Mouse (Mus musculus) small intestine, adult 2 months (tissue): ENCODE results near the gene Bmf.

ENCODE experiments used
- CTCF ChIP-seq: fragments of 200-500 bp; IDR thresholded peaks from 2 replicates; pipeline ENCODE4 v1.5.1; 2012; ENCODE audit warnings: low read depth, mild to moderate bottlenecking, control low read depth, inconsistent platforms, low read length, moderate library complexity, mixed read lengths; ENCODE audit not compliant: insufficient replicate concordance, insufficient read length; ENCODE audit errors: extremely low read depth
- POLR2A ChIP-seq: fragments of 200-500 bp; IDR thresholded peaks from 2 replicates; pipeline ENCODE4 v1.6.1; 2012; ENCODE audit warnings: low read depth, mild to moderate bottlenecking, control low read depth, inconsistent platforms, low read length, moderate library complexity

GRCm38 (mm10) chr2:118491281-118491731 lies 58.2 kb downstream of the Bmf start:
- TF ChIP-seq POLR2A (no peak), CTCF (no peak)
